Mouse (Mus musculus): ENCODE results near the gene Ifnl3.

The Ifnl3 gene

DNA sequence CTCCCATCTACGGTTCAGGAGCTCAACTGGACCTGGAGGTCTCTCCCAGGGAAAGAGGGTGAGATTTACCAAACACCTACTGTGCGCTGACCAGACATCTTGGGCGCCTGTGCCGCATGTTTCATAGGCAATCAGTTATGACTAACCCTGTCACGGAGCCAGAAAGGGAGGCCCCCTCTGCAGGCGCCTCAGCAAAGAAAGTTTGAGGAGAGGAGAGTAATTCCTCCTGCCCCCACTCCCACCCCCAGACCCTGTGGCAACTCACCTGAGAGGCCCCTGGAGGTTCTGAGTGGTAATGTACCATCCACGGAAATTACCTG, 23.2 kb downstream of the Ifnl3 start:
- intact Hi-C loops (cut with DNase I), result no loop called here

DNA sequence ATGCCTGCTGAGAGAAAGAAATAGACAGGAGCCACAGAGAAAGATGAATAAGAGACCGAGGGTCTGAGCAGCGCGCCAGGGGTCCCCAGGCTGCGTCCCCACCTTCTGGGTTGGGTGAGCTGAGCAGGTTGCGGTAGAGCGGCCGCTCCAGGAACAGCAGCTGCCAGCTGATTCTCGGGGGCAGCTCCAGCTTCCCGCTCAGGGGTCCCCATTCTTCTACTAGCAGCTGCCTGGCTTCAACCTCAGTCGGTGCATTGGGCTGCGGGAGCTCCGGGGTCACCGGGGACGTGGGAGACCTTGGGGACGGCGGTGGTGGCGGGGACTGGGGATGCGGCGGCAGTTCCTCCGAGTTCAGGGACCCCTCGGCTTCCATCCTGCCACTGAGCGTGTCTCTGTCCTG, 24.0 kb downstream of the Ifnl3 start:
- intact Hi-C loops (cut with DNase I), result no loop called here

DNA sequence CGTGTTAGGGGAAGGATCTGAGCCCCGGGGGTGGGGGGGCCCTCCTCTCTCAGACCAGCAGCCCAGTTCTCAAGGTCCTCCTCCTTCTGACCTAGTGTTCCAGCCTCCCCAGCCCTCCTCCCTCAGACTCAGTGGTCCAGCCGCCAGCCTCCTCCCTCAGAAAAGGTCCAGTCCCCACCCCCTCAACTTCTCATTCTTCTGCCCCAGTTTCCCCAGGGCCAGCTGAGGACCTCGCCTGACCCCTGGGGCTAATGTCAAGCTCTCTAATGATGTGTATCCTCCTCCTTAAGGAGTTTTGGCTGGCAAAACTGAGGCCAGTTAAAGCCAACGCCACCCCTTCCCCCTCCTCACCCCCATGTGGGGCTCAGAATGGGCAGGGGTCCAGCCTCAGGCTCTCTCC, 24.5 kb downstream of the Ifnl3 start, which contains the start of gene Nccrp1:
Gene Nccrp1, minus strand, starts transcription at position 101 of the 400 bp plus-strand sequence.
- intact Hi-C loops (cut with DNase I), result no loop called here

DNA sequence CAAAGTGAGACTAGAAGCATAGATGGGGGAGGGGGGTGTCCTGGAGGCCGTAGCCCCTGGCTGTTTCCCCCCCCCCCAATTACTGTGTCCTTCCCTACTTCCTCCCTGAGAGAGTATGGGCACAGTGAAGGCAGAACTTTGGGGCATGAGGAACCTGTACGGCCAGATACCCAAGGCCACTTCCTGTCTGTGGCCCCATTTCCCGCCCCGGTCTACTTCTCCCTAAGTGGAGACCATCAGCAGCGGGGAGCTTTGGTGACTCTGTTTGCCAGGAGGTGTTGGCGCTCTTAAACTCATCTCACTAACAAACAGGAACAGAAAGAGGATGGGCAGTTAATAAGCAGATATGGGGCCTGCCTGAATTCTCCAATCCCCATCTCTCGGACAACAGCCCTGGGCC, 25.0 kb downstream of the Ifnl3 start:
- intact Hi-C loops (cut with DNase I), result no loop called here

DNA sequence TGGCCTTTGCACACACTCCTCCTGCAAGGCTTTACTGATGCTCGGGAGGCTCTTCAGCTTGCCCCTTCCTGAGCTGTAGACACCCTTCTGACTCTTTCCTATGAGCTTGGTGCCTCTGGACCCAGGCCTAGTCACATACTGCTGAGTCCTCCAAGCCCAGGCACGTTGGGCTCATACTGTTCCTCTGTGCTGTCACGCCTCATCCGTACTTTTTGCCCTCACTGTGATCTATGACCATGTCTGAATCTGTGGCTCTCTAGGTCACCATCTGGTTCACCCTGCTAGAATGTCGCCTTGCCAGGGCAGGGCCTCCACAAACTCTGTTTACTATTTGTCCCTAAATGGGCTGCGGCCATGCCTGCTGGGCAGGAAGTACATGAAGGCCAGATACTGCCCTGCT, 30.4 kb downstream of the Ifnl3 start:
- intact Hi-C loops (cut with DNase I), result no loop called here

DNA sequence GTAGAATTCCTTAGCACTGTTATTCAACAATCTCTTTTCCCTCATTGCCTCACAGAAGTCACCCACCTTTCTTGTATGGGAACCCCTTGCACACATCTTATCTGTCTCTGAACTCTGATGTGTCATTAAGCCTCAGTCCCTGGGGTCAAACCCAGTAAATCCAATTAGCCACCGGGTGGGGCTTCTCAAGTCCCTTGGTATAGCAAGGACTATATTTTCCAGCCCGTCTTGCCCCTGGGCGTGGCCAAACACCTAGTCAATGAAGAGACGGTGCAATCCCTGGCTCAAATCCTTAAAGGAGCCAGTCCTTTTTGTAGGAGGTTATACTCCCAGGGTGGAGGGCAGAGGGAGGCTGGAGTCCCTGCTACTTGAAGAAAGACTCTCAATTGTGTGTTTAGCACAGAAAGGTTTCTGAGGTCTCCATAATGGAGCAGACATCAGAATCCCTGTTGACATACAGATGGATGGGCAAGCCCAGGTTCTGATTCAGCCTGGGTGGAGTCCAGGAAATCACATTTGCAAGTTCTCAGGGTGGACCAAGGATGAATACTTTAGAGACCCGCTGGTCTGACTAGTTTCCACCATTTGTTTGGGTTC, 33.4 kb downstream of the Ifnl3 start:
- intact Hi-C loops (cut with DNase I), result no loop called here

DNA sequence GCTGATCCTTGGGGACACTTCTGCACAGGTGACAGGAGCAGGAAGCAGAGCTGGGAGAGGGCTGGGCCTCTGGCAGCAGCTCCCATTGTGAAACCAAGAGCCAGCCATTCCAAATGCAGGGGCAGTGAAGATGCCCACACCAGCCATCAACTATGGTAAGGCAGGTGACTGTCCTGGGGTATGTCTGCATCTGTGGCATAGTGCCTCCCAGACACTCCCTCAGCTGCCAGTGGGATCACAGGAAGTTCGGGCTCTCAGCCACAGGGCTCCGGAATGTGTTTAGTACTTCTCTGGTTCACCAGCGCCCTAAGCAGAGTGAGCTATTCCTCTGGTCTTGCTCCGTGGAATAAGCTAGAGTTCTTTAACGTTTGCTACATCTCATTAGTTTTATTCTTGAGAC, 34.4 kb downstream of the Ifnl3 start:
- intact Hi-C loops (cut with DNase I), result no loop called here

DNA sequence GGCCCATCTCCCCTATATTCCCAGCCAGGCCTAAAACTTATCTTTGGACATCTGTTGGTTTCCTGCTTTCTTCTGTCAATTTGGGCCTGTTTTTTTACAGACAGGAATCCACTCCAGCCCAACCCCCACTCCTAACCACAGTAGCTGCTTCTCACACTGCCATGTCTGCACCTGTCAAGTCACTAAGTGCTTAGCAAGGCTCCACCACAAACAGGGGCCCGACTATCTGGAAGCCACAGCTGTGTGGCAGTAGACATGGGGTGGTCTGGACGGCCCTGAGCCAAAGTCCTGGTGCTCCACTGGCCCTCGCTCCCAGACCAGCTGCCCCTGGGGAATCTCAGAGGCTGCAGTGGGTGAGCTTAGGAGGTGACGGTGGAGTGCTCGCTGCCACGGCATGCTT, 35.1 kb downstream of the Ifnl3 start:
- intact Hi-C loops (cut with DNase I), result no loop called here

DNA sequence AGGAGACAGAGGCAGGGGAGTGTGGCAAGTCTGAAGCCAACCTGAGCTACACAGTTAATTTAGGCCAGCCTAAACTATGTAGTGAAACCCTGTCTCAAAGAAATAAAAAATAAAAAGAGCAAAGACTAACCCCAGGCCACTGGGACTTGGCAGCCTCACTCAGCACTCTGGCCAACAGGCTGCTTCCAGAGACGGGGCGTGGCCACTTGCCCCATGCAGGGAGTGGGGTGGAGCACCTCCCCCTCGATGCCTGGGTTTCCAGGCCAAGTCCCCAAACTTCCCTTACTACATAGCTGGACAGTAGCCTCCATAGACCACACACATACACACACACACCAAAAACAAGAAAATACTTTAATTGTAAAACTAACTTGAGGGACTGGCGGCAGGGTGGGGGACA, 35.9 kb downstream of the Ifnl3 start:
- intact Hi-C loops (cut with DNase I), result no loop called here

DNA sequence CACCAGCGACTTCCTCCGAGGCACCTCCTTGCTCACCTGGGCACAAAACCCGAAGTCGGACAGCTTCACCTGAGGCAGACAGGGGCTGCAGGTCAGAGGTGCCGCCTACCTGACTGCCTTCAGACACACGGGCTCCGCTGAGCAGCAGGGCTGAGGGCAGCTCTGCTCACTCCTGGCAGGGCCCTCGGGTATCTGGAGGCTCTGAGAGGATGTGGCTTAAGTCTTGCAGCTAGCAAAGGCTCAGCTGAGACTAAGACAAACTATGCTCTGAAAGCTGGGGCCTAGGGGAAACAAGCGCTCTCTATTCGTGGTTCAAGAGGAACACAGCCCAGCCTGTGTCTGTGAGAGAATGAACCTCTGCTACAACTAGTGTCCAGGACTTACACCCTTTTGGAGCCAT, 38.2 kb downstream of the Ifnl3 start:
- intact Hi-C loops (cut with DNase I), result no loop called here

DNA sequence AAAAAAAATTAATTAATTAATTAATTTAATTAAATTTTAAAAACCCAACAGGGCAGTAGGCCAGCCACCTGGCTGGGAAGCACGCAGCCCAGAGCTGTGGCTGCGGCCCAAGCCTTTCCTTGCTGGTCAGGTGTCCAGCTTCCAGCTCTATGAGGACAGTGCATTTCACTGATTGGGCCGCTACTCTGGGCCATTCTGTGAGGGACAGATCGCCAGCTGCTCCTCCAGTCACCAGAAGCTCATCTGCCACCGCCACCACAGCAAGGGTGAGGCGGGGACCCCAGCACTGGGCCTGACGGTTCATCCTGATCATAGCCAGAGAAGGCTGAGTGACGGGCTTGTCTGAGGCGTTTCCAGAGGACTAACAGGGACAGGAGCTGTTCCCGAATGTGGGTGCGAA, 39.3 kb downstream of the Ifnl3 start:
- intact Hi-C loops (cut with DNase I), result no loop called here

DNA sequence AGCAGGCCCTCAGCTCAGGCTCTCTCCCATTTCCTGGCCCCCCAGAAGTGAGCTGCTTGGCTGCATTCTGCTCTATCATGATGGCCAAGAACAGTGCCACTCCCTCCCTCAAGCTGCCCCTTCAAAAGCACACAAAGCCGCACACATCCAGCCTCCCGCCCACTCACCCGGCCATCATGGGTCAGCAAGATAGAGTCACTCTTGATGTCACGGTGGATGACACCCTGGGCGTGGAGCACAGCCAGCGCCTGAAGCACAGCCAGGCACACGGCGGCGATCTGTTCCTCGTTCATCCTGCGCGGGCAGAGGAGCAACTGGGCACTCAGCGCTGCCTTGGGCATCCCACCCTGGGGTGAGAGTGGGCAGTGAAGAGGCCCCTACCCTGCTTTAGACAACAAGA, 39.7 kb downstream of the Ifnl3 start:
- intact Hi-C loops (cut with DNase I), result no loop called here

DNA sequence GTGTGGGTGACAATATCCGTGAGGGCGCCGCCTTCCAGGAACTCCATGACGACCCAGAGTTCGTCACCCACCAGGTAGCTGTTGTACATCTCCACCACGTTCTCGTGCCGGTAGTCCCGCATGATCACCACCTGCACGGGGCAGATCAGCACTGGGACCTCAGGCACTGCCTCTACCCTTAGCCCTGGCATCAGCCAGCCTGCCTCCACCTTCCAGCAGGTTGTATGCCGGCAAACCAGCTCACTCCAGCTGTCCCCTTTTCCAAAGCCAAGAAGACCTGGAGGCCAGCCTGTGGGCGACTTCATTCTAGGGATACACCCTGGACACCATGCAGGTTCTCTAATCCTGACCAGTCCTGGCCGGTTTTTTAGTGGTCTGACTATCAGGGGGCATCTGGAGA, 40.3 kb downstream of the Ifnl3 start:
- intact Hi-C loops (cut with DNase I), result no loop called here

DNA sequence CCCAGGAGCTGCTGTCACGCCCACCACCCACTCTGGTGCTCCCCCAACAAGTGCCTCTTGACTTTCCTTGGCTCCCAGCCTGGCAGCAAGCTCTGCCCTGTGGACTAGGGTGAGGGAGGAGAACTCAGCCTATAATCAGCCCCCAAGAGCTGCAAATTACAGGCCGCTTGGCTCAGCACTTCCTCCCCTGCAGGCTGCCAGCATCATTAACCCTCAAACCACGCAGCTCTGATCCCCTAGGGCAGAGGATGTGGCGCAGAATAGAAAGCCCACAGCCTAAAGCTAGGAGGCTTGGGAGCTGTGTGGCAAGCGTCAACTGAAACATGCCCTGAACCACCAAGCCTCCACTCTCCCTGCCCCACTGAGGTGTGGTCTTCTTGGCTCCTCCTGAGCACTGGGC, 42.8 kb downstream of the Ifnl3 start:
- intact Hi-C loops (cut with DNase I), result no loop called here

DNA sequence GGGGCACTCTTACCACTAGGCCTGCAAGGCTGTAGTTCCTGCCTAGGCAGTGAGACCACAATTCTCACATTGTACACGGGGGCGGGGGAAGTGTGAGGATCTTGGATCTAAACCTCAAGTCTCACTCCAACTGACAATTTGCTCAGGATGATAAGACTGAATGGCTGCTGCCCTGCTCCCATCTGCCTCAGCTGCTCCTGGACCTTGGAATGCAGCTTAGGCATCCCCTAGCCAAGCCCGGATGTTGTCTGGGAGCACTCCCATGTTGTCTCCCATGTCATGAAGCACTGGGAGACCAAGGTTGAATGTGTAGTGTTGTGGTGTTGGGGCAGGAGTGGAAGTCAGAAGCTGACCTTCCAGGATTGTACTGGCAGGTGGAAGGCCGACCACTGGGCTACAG, 44.9 kb downstream of the Ifnl3 start:
- intact Hi-C loops (cut with DNase I), result no loop called here

DNA sequence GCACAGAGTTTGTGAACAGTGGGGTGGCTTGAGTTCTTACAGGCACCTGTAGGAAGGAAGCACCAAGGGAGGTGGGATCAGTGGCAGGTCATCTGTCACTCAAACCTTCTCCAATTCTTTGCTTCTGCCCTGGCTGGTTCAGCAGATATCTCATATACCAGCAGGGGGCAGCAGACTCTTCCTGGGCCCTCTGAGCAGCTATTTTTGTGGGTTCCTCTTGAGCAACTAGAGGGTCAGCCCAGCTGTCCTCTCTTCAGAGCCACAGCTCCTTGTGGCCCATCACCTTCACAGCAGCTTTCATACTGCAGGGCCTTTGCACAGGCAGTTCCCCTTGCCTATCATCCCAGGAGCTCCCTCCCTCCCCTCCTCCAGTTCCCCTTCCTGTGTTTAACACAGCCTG, 45.6 kb downstream of the Ifnl3 start:
- intact Hi-C loops (cut with DNase I), result loop anchor here (1.0 kb wide), 1 partner anchor 33 kb away; no protein-coding TSS in a partner anchor

DNA sequence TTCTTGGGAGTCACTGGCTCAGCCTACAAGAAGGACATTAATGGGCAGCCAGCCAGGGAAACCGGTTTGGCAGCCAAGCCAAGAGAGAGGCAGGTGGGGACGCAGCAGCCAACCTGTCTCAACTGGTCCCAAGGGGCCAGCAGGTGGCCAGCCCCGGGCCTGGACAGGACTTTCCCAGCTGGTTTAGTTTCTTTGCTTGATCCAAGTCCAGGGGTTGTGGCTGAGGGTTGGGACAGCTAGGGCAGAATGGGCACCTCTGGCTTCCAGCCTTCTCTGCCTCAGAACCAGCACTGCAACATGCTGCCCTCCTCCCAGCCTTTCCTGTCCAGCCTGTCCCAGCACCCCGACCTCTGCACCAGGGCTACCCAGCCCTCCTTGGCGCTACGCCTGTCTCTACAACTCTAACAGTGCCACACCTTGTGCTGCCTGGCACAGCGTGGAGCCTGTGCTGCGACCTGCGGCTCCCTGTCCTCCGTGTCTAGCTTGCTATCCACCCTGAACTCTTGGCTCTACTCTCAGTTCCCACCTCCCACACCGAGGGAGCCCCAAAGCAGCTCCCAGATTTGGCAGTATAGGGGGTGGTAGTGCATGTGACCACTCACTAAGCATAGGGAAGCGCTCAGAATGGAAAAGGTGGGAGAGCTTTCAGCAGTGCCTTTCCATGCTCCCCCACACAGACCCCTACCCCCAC, 47.8 kb downstream of the Ifnl3 start:
- intact Hi-C loops (cut with DNase I), result no loop called here

DNA sequence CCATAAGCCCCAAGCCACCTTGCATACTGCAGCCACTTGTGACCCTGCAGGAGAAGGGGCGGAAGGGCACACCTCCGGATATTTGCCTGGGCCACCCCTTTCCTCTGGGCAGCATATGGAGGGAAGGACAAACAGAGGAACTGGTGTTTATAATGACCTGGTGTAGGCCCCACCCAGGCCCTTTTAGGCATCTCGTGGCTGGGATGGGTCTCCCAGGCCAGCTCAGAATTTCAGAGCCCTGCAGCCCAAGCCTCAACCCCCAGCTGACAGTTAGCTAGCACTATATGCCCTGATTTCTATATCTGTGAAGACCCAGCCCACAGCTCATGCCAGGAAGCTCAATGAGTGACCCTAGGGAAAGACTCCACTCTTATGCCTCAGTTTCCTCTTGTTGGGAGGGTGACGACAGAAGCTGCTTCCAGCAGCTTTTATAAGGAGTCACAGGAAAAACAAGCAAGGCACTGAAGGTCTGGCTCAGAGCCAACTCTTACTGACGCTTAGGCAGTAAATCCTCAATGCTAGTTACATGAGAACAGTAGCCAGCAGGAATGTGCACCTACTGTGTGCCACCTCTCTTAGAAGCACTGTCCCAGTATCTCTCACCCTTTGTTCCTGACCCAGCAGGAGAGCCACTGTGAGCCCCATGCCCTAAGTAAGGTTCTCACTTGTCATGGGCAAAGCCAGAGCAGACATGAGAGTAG, 48.5 kb downstream of the Ifnl3 start:
- intact Hi-C loops (cut with DNase I), result no loop called here

DNA sequence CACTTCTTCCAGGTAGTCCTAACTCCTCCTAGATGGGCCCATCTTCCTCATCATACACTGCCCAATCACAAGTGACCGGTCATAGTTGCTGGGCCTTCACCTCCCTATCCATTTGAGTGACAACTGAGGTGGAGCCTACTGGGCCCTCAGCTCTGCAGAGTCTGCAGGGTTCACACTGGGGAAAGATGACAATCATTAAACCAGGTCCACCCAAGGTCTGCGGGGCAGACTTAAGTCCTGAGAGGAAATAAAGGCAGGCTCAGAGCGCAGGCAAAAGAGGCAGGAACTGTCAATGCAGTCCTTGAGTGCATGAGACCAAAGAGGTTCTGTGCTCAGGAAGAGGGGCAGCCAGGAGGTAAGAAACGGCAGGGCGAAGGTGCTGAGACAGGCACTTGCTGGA, 50.1 kb downstream of the Ifnl3 start:
- intact Hi-C loops (cut with DNase I), result no loop called here

DNA sequence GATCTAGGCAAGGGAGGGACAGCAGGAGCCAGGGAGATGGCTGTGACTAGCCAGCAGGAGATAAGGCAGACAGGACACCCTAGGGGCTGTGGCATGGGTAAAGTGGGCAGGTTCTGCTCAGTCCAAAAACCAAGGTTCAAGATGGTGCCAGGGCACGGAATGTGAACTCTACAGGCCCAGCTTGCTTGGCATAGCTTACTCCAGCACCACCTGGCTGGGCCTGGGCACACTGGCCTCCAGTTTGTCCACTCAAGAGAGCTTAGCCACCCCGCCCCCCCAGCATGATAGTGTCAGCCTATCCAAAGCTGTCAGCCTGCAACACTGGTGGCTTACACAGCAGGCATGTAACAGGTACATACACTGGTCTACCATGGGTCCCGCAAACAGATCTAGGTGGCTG, 50.6 kb downstream of the Ifnl3 start:
- intact Hi-C loops (cut with DNase I), result no loop called here

All from adrenal gland (tissue).